Mouse (Mus musculus): ENCODE results near the gene Nox1.

Nox1 gene

GRCm38 (mm10) chrX:134128549-134128948 lies 93.2 kb downstream of the Nox1 start:
- no peak for DNase-seq (ENCODE audit: low spot score in 2 of 2)

- DNase-seq (ENCODE audit: low spot score in 2 of 2) = no peak
Measured at GRCm38 (mm10) chrX:134116417-134116816, 105.3 kb downstream of the Nox1 start.

- DNase-seq (ENCODE audit: low spot score in 2 of 2) = no peak
Measured at GRCm38 (mm10) chrX:134111767-134112166, 110.0 kb downstream of the Nox1 start.

DNA sequence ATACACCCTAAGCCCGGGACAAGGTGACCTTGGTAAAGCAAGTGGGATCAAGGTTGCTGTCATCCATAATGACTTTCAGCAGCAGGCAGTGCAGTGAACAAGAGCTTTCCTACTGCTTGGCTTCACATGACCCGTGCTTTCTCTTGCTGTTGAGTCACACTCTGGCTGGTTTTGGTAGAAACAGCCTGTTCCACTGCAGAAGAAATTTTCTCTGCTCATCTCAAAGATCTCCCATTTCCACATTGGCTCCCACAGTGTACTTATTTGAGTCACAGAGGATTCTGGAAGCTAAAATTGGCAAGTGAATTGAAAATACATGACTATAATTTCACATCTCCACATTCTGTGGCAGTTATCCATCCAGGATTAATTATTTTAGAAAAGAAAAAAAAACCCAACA lies 119.1 kb downstream of the Nox1 start:
- no peak for DNase-seq (ENCODE audit: low spot score in 2 of 2)

- no peak for DNase-seq (ENCODE audit: low spot score in 2 of 2)
Measured at GRCm38 (mm10) chrX:134085453-134085852, 136.3 kb downstream of the Nox1 start.

GRCm38 (mm10) chrX:134059764-134060163 lies 162.0 kb downstream of the Nox1 start:
- no peak for DNase-seq (ENCODE audit: low spot score in 2 of 2)

- DNase-seq (ENCODE audit: low spot score in 2 of 2) = peak; percentile 87 to 89
Measured at GRCm38 (mm10) chrX:134058987-134059712, 162.6 kb downstream of the Nox1 start, which contains the start of gene Cstf2. Gene Cstf2 (plus strand): TSS chrX:134059187.

DNA sequence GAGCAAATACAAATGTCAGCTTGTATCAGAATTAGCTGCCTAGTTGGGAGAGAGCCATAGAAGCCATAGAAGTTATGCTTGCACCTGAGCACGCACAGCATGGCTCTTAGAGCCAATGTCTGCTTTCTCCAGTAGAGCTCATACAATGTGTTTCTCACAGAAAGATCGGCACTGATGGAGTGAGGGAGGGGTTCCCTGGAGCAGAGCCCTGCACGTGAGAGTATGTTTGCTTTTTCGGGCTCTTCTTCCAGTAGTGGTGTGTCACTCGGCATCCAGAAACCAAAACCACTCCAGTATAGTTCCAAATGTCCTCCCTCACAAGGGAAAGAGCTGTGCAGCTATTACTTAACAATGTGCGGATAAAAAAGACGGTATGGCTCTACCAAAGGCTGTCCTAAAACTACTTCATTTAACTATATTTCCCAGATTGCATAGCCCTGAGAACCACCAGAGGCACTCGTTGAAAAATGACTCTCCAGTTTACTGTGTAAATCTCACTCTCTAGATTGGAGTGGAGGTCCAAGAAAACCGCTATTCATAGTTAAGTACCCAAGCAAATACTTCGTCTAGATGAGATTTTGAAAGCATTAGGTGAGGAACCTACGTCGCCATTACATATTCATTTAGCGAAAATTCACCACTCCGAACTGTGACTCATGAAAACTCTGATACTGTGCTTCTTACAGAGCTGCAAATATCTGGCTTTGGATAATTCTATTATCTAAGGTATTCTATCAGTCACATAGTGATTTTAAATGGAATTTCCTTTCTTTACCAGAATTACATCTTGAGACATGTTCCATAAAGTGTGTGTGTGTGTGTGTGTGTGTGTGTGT lies 163.5 kb downstream of the Nox1 start:
- DNase-seq (ENCODE audit: low spot score in 2 of 2) = no peak

DNA sequence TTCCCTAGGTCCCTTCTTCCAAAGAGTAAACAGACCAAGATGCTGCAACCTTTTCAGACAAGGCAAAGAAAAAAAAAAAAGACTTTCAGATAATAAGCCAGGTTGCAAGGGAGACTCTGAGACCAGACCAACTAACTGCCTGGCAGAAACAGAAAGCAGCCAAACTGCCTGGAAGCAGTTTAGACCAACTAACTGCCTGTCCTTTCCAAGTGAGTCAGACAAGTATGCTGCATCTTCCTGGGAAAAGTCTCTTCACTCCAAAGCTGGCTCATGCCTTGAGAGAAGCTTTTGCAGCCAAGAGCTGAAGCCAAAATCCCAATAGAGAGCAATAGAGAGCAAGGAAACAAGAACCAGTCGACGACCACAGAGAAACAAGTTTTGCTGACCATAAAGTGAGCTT lies 164.9 kb downstream of the Nox1 start:
- no peak for DNase-seq (ENCODE audit: low spot score in 2 of 2)

GRCm38 (mm10) chrX:134048994-134049393 lies 172.8 kb downstream of the Nox1 start:
- no peak for DNase-seq (ENCODE audit: low spot score in 2 of 2)
